Mouse (Mus musculus) hindbrain, postnatal 0 days (tissue): ENCODE results near the gene Ctsd. TPM values are rescaled to one million over a fixed set of nuclear protein-coding genes. Genes with fewer than 3 reads are reported as not detected.

Experiments used
- ATAC-seq: fragments of 200-750 bp; cut with Nextera tagmentation; 2 replicates; pipeline ENCODE4 v1.8.0; 2017; ENCODE audit warnings: mild to moderate bottlenecking, moderate TSS enrichment, moderate library complexity
- DNase-seq: peaks from one replicate; pipeline ENCODE4 v3.0.0-alpha.2; 2015; ENCODE audit warnings: low spot score
- H3K27ac ChIP-seq: fragments of 300-500 bp; sonication (generic); 2 replicates; pipeline ENCODE4 v1.5.1; 2014; ENCODE audit warnings: mild to moderate bottlenecking
- H3K27me3 ChIP-seq: fragments of 300-500 bp; sonication (generic); 2 replicates; pipeline ENCODE4 v1.6.1; 2014; ENCODE audit warnings: low read length, mixed read lengths; ENCODE audit not compliant: insufficient read depth
- H3K36me3 ChIP-seq: fragments of 300-500 bp; sonication (generic); 2 replicates; pipeline ENCODE4 v1.6.1; 2014; ENCODE audit warnings: low read length, mixed read lengths; ENCODE audit not compliant: insufficient read depth
- H3K4me1 ChIP-seq: fragments of 300-500 bp; sonication (generic); 2 replicates; pipeline ENCODE4 v1.6.1; 2014; ENCODE audit warnings: antibody characterized with exemption, low read length, mixed read lengths; ENCODE audit not compliant: insufficient read depth
- H3K4me2 ChIP-seq: fragments of 300-500 bp; sonication (generic); 2 replicates; pipeline ENCODE4 v1.6.1; 2014; ENCODE audit warnings: low read depth, mild to moderate bottlenecking, low read length, moderate library complexity, mixed read lengths
- H3K4me3 ChIP-seq: fragments of 300-500 bp; sonication (generic); 2 replicates; pipeline ENCODE4 v1.5.1; 2014; ENCODE audit warnings: low read length
- H3K9ac ChIP-seq: fragments of 300-500 bp; sonication (generic); replicated peaks from 2 replicates; pipeline ENCODE4 v1.6.1; 2014; ENCODE audit warnings: mild to moderate bottlenecking, low read length, moderate library complexity, mixed read lengths
- H3K9me3 ChIP-seq: fragments of 300-500 bp; sonication (generic); 2 replicates; pipeline ENCODE4 v1.6.1; 2016; ENCODE audit warnings: low read length, mixed read lengths
- CTCF ChIP-seq: IDR thresholded peaks from 2 replicates; pipeline ENCODE4 v1.5.1; 2016; ENCODE audit warnings: antibody characterized with exemption, control low read depth, low read depth
- WGBS: fragments of 180-500 bp; shearing (Covaris S2); extraction: QIAGEN DNeasy Blood & Tissue Kit; methylation state at CpG from one replicate; pipeline ENCODE4 v1.1.7; 2014; 5-methylcytosine and 5-hydroxymethylcytosine counted together
- polyA plus RNA-seq: library from polyadenylated mRNA; unstranded; fragments of >200 nt; fragmentation: Nextera tagmentation; extraction: Ambion mirVana; gene quantifications from 2 replicates; pipeline ENCODE4 v1.2.1, GENCODE M21; 2015
- total RNA-seq: library from RNA; depleted of rRNA; stranded (reverse); fragments of >200 nt; gene quantifications from 2 replicates; pipeline ENCODE4 v1.2.3, GENCODE M21; 2014

The Ctsd gene
- total and polyA plus RNA-seq, 2 experiments from 2014 or later = 400 to 755 TPM

DNA sequence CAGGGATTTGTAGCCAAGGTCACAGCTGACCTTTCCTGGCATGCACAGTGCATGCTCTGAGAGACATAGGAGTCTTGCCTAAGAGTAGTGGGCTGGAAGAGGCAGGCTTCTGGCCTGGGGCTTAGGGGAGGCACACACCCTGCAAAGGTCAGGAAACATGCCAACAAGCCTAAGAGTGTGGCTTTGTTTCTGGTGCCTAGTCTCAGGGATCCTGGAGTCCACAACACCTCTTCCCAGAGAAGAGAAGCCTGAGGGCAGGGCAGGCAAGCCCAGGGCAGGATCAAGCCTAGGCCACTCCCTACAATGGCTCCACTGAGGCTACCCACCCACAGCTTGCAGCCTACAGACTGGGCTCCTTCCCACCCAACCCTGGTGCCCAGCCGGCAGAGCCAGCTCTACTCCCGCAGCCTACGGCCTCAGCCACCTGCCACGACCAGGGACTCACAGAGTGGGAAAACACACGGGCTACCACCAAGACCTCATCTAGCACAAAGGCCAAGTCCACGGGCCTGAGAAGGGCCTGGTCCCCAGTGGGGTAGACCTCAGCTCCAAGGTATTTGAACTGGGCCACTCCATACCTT is 1.1 kb downstream of the Ctsd start:
- H3K9ac ChIP-seq = peak overlapping the region; percentile 82
- H3K4me1 ChIP-seq = peaks cover 16% of the 10 kb centered on the region
- 46% methylated on average over 6 of the region's 6 CpGs for WGBS
- TF ChIP-seq CTCF = no peak
- H3K4me2 ChIP-seq = peak overlapping the region; percentile 85
- peaks cover 34% of the 10 kb centered on the region for H3K36me3 ChIP-seq
- no peak for ATAC-seq
- H3K4me3 ChIP-seq = peak overlapping the region; percentile 77
- H3K27me3 ChIP-seq = no peaks in the 10 kb centered on the region
- DNase-seq = no peak
- peak overlapping the region; percentile 82; the same call in 1 of the 2 replicates for H3K27ac ChIP-seq
- H3K9me3 ChIP-seq = no peaks in the 10 kb centered on the region

DNA sequence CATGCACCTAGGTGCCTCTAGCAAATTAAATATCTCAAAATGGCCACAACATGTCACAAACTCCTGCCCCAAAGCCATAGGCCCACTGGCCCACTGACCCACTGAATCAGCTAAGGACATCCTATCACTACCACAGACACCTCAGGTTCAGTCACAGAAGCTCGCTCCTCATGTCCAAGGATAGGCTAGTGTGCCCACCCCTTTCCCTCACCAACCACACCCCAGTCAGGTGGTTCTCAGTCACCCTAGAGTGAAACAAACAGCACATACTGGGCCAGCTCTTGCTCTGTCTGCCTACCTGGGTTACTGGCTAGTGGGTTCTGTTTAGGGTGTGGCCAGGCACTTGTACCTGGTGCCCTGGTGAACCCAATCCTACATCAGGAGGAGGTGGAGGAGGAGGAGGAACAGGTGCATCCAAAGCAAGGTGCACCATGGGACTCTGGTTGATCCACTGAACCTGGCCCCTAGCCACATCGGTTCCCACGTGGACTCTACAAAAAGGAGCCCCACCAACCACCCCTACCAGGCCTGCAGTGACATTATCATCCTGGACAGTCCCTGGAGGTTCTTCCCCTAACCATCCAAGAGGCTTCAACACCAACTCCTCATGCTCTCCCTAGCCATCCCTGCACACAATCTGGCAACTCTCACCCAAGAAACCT is 2.0 kb downstream of the Ctsd start:
- ATAC-seq (no peak), DNase-seq (no peak)
- Histone ChIP-seq H3K27ac (no peak overlapping the region), H3K9me3 (no peaks in the 10 kb centered on the region), H3K9ac (peak overlapping the region; percentile 82; the same call in 1 of the 2 replicates), H3K27me3 (no peaks in the 10 kb centered on the region), H3K36me3 (peaks cover 43% of the 10 kb centered on the region), H3K4me1 (peaks cover 16% of the 10 kb centered on the region), H3K4me2 (peak overlapping the region; percentile 85), H3K4me3 (peak overlapping the region; percentile 77)
- 95% methylated on average over 3 of the region's 3 CpGs for WGBS
- TF ChIP-seq CTCF = no peak

GRCm38 (mm10) chr7:142384306-142384705 is 3.5 kb downstream of the Ctsd start:
- H3K27me3 ChIP-seq = no peaks in the 10 kb centered on the region

GRCm38 (mm10) chr7:142382567-142382966 is 5.3 kb downstream of the Ctsd start, which contains the start of gene Gm49369:
TSS of gene Gm49369 (minus strand) at chr7:142382667.
- no peaks in the 10 kb centered on the region for H3K9me3 ChIP-seq
- peaks cover 16% of the 10 kb centered on the region for H3K4me1 ChIP-seq
- no peak within 1 kb of the TSS for H3K9ac ChIP-seq
- DNase-seq (no peak), ATAC-seq (no peak)
- H3K36me3 ChIP-seq = peaks cover 73% of the 10 kb centered on the region
- TF ChIP-seq CTCF = no peak
- no peaks in the 10 kb centered on the region for H3K27me3 ChIP-seq
- no peak within 1 kb of the TSS for H3K27ac ChIP-seq
- no peak within 1 kb of the TSS for H3K4me3 ChIP-seq
- 93% methylated on average over 5 of the region's 5 CpGs for WGBS
- H3K4me2 ChIP-seq = no peak within 1 kb of the TSS

More at GRCm38 (mm10) chr7:142384306-142384705, 3.5 kb downstream of the Ctsd start:
- DNase-seq = no peak
- Histone ChIP-seq H3K9ac (no peak overlapping the region), H3K4me1 (peaks cover 16% of the 10 kb centered on the region), H3K4me2 (no peak overlapping the region), H3K27ac (no peak overlapping the region), H3K4me3 (no peak overlapping the region), H3K36me3 (peaks cover 58% of the 10 kb centered on the region), H3K9me3 (no peaks in the 10 kb centered on the region)
- TF ChIP-seq CTCF = no peak
- WGBS = 88% methylated on average over 10 of the region's 10 CpGs
- ATAC-seq = no peak

- no peak overlapping the region for H3K4me2 ChIP-seq
- H3K36me3 ChIP-seq = peaks cover 79% of the 10 kb centered on the region
- no peak overlapping the region for H3K4me3 ChIP-seq
- TF ChIP-seq CTCF = no peak
- H3K9me3 ChIP-seq = no peaks in the 10 kb centered on the region
- no peak overlapping the region for H3K9ac ChIP-seq
- H3K4me1 ChIP-seq = peaks cover 6% of the 10 kb centered on the region
- WGBS = 89% methylated on average over 4 of the region's 4 CpGs
- H3K27me3 ChIP-seq = no peaks in the 10 kb centered on the region
- ATAC-seq = no peak
- DNase-seq = no peak
- H3K27ac ChIP-seq = no peak overlapping the region
Observed at GRCm38 (mm10) chr7:142381175-142381574, 6.7 kb downstream of the Ctsd start.

DNA sequence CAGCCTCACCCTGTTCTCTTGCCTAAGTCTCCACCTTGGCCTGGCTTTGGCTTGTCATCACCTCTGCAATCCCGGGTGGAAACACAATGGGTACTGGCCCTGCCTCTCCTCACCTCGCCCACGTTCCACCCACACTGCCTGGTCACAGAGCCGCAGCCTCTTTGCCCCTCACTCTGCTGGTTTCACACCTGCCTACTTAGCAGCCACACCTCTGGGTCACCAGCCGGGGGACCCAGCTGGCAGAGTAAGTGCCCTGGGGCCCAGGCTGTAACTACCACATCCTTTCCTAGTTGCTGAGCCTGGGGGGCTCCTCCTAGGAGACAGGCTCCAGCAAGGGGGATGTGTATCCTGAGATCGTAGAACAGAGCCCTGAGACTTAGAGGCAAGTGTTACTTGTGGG is 8.7 kb downstream of the Ctsd start:
- H3K9ac ChIP-seq = no peak overlapping the region
- H3K9me3 ChIP-seq = no peaks in the 10 kb centered on the region
- H3K4me3 ChIP-seq = no peak overlapping the region
- WGBS = 85% methylated on average over 6 of the region's 6 CpGs
- no peak for TF ChIP-seq CTCF
- H3K27ac ChIP-seq = no peak overlapping the region
- no peak for ATAC-seq
- H3K27me3 ChIP-seq = no peaks in the 10 kb centered on the region
- peaks cover 74% of the 10 kb centered on the region for H3K36me3 ChIP-seq
- H3K4me1 ChIP-seq = no peaks in the 10 kb centered on the region
- H3K4me2 ChIP-seq = no peak overlapping the region
- no peak for DNase-seq
